Mouse (Mus musculus) natural killer cell, adult 2 months (primary cell): Measurements from ENCODE around the gene Lsamp.
"Not testable (repeated sequence)": the region's sequence is repeated elsewhere in the genome, so short reads cannot be mapped to it uniquely, and the experiment has no call there.

ENCODE experiments used
- DNase-seq, 2 experiments: peaks; one replicate each; pipeline ENCODE4 v3.0.0; 2022; ENCODE audit warnings: low spot score in 2 of 2

Gene Lsamp

DNA sequence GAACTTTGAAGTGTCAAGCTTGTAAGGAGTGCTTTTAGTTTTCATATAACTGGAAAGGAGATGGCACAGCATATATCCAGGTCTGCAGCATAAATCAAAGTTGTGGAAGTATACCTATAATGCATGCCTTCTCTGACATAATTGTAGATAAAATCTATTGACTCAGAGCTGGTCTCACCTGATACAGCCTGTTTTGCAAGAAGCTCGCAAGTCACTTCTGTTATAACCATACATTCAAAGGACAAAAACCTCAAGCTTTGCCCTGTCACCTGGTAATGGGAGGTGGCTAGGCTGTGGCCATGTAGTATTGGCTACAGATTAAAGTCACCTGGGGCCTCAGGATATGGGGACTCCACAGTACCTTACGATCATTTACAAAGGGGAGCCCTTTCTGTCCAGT, 507.4 kb downstream of the Lsamp start:
- no peak for DNase-seq

DNA sequence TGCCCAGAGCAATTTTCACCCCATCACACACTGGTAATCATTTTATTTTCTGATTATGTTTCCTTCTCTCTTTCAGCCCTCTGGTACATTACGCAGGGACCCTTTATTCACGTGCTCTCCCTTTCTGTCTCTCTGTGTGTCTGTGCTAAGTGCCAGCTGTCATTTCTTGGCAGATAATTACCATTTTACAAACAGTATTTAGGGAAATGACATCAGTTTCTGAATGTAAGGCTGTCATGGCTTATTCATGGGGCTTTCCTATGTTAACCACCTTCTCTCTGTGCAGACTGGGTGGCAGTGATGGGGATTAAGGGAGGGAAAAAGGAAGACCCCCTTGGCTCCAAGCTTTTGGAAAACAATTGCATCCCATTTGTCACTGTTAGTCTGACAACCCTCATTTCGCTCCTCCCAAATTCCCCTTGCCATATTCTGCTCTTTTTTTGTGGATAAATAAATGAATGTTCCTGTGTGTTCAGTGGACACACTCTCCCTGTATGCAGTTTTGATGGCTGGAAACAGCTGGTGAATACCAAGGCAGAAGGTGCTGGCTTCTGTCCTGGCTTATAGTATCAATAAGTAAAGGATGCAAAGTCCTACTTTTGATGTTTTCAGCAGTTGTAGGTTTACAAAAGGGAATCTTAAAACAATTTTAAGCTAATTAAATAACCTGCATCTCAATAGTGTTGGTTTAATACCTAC, 520.2 kb downstream of the Lsamp start:
- DNase-seq: no peak

DNA sequence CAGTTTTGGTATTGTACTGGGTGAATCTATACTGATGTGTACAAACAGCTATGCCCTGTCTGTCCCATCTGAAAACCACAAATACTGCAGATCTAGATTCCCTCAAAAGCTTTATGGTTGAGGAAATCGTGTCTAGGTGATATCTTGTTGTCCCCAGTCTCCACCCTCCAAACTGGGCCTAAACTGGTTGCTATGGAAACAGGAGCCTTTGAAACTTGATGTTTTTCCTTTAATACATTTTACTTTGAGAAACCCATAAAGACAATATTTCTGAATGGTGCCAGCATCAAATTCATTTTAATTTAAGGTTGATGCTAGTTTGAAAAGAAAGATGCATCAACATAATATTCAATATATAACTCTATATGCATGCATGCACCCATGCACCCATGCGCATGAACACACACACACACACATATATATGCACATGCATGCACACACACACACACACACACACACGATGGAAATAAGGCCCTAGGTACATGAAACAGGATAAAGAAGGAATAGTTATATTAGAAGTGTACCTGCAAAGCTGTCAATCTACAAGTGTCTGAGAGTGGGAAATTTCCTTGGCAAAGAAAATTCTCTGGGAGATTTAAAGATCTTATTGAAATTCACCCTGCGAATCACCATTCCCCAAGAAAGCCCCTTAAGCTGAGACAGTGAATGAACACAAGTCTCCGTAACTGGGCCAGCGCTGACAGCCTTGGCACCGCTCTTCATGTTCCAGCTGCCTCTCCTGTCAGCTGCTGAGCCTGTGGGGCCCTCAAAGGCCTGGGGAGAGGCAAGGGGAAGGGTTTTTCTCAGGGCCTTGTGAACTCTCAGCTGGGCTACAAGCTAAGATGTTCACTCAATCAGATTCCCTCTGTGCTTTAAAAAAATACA, 525.2 kb downstream of the Lsamp start:
- DNase-seq: no peak

DNA sequence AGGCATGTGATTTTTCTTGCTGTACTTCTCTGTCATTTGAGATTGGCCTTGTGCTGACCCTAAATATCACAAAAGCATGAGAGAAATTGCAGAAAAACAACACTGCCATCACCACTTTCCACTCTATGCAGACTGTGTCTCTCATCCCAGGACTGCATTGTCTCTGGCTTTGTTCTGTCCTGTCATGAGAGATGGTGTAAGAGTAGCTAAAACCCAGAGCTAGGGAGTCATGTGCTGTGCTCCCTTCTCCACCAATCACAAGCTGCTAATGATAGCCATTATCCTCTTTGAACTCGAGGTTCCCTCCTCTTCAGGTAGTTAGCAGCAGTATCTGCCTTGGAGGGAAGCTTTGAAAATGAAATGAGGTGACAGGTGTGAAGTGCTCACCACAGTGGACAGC, 552.6 kb downstream of the Lsamp start:
- no peak for DNase-seq

DNA sequence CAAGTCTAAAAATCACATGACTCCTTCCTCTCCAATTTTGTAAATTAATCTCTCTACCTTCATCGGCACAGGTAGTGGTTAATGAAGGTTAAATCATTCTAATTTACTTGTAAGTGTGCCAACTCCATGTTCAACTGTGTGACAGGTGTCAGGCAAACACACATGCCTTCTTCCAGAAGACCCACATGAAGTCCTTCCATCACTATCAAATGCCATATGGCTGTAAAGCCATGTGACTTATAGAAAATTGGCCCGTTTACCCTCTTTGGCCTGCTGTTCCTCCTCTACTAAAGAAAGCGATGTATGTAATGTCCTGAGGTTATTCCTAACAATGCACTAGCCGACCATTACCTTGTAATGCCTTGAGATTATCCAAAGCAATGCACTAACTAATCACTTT, 565.5 kb downstream of the Lsamp start:
- DNase-seq: no peak

DNA sequence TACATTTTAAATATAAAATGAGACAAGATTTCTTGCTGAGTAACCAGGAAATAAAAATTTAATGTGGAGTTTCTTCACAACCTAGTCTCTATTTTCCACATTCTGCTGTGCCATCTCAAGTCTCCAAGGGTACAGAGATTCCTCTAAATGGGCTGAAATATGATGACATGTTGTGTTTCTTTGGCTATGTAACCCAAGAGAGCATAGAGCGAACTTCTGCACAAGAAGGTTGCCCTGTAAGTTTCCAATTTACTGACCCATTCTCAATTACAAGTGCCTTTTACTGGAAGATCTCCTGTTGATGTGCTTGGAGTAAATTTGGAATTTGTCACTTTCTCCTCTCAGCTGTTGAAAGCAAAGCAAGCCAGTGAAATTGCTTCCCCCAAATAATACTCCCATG, 571.4 kb downstream of the Lsamp start:
- no peak for DNase-seq

DNA sequence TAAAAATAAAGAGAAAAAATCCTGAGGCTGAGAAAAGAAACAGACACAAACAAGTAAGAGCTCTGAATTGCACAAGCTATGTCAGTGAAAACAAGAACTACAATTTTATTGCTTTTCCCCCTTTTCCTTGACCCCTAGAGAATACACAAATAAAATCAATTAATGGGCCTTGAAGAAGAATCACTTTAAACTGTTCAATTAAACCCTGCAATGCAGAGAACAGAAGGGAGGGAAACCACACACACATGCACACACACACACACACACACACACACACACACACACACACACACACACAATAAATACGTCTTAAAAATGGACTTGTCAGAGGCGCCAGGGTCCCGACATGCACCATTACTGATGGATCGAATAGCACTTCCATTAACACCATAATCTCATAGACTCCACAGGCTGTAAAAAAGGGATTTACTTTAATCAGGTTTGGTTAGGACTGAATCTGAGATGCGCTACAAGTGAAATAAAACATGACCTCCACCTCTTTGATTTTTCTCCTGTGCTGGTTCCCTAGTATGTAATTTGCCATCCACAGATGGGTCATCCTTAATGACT, 573.6 kb downstream of the Lsamp start:
- DNase-seq: no peak

DNA sequence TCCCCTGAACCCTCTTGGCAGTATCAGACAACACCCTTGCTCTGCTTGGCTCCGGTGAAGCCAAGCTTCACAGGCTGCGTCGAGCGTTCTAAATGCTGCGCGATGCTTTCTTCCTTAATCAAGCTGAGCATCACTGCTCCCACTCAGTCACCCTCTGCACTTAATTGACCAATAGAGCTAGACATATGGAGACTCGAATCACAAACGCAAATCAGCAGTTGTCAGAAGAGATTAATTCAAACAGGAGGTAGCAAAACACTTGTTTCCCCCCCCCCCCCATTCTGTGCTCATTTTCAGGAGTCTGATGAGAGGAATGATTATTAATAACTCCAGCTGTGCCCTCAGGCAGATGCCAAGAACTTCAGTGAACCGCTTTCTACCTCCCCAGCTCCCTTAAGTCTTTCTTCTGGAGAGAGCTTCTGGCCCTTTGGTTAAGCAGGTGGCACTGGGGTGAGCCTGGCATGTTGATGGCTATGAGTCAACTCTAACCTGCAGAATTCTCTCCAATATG, 583.3 kb downstream of the Lsamp start:
- no peak for DNase-seq

DNA sequence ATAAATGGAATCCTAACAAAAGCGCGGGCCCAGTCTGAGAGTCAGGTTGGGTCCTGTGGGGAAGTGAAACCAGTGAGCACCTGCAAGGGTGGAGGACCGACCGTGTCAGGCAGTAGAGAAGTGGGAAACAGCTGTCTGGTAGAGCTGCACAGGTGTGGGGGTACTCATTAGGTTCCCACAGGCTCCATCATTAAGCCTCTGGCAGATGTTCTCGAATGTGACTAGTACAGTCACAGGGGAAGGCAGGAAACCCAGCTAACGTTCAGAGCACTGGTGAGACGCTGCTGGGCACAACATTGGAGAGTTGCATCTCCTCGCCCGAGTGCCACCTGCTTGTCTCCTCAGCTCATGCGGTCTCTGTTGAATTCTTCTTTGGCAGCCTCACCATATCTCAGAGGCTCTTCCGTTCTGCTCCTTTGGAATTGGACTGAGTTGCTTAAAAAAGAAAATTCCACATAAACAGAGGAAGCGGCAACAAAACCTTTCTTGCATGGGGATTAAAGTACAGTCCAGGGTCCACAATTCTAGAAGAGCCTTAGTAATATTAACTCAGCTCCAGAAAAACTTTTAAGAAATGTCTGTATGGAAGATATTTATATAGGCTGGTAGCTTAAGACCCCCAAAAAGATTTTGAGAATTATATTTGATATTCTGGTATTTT, 588.1 kb downstream of the Lsamp start:
- no peak for DNase-seq

DNA sequence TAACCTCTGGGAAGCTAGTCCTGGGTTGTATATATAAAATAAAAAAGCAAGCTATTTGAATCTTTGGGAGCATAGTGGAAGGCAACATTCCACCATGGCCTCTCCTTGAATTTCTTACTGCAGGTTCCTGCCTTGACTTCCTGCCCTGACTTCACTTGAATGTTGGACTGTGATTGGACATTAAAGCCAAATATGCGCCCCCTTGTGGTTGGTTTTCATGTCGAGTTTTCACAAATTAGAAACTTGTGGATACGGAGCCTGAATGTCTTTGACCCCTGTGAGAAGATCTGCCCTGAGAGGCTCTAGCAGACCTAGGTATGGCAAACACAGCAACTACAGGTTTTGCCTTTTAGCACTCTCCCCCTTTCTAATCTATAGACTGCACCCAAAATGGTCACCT, 597.9 kb downstream of the Lsamp start:
- no peak for DNase-seq

DNA sequence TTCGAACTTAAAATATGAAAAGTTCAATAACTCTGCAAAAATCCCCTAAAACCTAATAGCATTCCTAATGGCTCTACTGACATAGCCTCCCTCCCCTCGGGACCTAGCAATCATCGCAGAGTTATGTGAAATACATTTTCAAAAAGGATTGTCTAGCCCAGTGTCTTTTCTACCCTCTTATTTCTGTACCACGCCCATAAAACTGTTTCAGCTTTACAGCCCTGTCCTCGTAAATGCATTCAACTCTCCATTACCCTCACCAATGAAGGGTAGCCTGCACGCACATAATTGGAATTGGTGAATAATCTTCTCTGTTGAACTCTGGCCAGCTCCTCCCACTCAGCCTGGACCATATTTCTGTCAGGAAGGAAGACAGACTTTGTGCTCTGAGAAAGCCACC, 609.0 kb downstream of the Lsamp start:
- DNase-seq: no peak

DNA sequence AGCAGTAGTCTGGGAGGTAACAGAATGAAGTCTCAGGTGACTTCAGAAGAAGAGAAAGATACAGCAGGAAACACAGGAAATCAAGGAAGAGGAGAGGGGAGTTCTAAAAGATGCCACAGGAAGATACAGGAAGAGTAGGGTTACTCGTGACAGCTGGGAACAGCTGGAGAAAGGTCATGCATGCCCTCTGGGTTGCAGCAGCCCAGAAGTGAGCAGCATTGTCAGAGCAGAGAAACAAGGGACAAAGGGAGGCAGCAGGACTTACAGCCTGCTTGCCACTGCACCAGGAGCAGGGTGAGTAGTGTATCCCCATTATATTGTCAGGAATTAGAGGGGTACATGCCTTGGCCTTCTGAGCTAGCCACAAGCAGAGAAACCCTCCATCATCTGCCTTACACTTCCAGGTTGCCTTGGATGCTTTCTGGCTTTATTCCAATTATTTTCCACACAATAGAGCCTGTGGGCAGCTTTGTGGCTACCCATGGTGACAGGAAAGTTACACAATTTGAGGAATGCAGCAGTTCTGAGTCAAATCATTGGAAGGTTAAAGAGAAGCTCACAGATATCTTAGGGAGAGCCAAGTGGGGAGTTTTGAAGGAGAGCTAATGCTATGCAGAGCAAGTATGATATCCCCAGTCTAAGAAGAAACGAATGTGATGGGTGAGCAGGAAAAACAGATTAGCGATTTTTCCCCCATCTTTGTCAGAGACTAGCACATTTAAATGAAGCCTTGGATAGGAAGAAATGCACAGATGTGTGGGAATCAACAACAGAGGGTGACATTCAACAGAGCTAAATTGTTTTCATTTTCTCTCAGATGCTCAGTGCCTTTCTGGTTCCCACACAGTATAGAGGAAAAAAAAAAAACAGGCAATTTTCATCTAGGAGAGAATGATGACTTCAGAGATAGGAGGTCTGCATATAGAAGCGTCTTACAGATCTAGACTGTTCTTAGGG, 617.5 kb downstream of the Lsamp start:
- DNase-seq: no peak

DNA sequence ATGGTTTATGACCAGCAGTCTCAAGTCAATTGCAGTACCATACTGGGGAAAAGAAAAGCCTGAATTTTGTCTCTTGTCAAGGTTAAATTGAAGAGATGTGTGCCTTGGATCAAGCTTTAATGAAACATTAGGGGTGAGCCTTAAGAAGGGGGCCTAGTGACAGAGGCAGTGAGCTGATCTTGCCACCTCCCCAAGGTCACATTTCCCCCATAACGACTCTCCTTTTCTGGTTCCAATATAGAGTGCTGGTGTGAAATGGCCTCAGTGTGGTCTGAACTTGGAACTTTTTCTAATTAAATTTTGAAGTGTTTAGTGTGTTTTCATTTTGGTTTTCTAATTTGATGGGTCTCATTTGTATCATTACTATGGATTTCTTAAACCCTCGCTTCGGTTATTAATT, 623.3 kb downstream of the Lsamp start:
- DNase-seq: no peak

DNA sequence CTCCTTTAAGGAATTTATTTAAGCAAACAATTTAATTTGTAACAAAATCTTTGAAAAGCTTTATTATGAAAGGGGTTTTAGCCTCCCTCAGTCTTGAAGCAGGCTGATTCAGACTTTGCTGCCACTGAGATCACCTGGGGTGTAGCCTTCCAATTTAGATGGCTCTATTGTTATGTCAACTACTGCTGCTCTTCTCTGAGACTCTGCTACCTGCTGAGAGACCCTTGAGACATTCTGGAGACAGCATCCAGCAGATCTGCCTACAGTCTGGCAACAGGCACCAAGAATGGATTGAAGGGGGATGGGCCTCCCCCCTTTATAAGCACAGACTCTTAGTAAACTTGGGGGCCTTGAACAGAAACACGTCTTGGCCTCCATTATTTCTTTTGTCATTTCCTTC, 632.5 kb downstream of the Lsamp start:
- DNase-seq: not testable (repeated sequence)

DNA sequence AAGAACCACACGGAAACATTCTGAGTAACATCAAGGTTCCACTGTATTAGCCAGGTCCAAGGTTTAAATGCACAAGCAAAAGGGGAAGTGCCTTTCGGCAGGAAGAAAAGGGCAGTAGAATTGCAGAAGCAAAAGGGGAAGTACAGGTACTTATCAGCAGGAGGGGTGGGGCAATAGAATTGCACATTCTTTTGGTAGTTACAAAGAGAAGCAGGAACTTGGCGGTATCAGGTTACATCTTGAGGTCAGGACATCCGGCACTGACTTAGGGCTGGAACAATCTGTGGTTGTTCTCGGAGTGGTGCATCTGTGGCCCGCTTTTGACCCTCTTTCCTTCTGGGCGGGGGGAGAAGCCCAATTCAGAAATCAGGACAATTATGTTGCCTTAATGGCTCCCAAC, 636.9 kb downstream of the Lsamp start:
- DNase-seq: not testable (repeated sequence)

DNA sequence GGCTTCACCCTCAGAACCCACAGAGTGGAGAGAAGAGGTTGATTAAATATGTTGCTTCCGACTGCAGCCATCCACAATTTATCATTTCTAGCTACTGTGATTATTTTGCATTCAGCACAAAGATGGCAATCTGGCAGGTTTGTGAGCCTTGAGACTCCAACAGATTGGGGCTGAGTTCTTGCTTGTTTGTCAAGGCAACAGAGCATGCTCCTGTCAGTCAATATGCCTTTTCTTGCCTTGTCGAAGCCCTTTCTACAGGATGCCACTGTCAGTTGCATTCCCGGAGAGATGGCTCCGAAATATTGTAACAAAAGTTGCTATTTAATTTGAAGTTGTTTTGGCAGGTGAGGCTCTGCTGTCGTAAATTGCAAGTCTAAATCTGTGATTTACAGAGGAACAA, 643.0 kb downstream of the Lsamp start:
- DNase-seq: no peak

DNA sequence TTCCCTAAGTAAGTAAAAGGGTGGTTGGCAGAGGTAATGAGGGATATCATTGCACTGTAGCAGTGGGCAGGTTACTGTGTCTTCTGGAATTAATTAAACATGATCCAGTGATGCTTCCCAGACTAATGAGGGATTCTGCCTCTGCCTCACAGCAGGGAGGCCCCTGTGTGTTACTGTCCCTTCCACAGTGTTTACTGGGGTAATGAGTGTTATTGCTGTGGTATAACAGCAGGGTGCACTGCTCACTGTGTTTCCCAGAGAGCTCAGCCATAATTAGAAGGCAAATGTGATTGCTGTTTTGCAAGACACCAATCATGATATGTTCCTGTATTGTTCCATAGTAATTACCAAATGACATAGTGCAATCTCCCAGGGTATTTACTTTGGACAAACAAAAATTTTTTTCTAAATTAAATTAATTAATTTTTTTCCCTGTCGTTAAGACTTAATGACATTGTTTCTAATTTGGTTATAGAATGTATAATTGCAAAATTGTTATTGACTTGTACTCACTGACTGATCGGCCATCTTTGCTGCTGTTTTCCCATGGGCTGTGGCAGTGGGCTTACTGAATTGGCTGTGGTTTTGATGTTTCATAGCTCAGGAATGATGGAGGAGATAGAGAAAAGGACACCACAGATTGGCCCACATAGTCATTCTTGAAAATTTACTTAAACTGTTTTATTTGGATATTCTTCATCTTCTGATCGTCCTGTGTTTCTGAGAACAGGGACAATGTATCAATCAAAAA, 655.6 kb downstream of the Lsamp start:
- DNase-seq: no peak

DNA sequence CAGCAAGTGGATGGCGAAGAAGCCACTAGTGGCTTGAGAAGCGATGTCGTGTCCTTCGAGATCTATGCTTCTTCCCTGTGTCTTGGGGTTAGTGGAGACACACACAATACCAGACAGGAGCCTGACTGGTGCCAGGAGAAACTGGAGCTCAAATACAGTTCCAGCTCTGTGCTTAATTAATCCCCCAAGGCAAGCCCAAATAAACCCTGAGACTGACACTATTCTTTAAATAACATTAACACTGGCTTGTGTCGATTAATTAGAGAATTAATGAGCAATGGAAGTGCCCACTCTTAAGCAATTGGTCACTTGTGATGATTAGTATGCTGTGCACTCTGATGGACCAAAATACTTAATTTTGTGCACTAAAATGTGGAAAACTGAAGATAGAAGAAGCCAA, 668.6 kb downstream of the Lsamp start:
- no peak for DNase-seq

DNA sequence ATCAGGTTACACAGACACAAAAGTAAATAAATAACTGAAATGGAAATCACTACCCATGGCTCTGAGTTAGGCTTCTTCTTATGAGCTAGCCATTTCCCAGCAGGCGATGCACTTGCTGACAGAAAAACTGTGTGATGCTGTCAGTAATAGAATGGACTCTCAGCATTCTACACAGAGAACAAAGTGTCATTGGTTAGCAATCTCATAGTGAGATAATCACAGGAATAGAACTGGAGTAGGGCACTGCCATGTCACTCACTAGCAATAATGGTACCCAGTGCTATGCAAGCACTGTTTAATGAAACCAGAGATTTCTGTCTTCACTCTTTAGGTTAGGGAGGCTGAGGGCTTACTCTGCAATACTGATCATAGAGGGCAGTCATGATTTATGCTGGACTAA, 669.3 kb downstream of the Lsamp start:
- DNase-seq: no peak

DNA sequence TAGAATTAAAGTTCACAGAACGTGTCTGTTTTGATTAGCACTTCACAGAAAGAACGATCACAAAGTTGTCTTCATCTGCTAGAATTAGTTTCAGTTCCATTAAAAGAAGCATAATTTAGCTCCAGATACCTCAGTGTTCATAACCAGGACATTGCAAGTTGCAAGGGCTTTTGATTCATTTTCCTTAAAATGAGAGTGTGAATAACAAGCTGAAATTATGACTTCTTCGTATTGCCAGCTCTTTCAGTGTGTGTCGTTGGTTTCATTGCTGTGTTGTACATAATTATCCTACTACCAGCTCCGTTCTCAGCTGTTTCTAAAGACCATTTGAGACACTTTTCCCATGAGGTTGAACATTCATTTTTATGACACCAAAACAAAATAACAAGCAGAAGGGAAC, 672.2 kb downstream of the Lsamp start:
- DNase-seq: no peak
